Mouse (Mus musculus) heart, postnatal 0 days (tissue): ENCODE measurements around the gene Pdlim7.

Experiments used
- CTCF ChIP-seq: IDR thresholded peaks from 2 replicates; pipeline ENCODE4 v1.5.1; 2016; ENCODE audit warnings: antibody characterized with exemption, control low read depth, low read depth
- EP300 ChIP-seq: IDR thresholded peaks from 2 replicates; pipeline ENCODE4 v1.6.1; 2016; ENCODE audit warnings: antibody characterized with exemption, low read depth

DNA sequence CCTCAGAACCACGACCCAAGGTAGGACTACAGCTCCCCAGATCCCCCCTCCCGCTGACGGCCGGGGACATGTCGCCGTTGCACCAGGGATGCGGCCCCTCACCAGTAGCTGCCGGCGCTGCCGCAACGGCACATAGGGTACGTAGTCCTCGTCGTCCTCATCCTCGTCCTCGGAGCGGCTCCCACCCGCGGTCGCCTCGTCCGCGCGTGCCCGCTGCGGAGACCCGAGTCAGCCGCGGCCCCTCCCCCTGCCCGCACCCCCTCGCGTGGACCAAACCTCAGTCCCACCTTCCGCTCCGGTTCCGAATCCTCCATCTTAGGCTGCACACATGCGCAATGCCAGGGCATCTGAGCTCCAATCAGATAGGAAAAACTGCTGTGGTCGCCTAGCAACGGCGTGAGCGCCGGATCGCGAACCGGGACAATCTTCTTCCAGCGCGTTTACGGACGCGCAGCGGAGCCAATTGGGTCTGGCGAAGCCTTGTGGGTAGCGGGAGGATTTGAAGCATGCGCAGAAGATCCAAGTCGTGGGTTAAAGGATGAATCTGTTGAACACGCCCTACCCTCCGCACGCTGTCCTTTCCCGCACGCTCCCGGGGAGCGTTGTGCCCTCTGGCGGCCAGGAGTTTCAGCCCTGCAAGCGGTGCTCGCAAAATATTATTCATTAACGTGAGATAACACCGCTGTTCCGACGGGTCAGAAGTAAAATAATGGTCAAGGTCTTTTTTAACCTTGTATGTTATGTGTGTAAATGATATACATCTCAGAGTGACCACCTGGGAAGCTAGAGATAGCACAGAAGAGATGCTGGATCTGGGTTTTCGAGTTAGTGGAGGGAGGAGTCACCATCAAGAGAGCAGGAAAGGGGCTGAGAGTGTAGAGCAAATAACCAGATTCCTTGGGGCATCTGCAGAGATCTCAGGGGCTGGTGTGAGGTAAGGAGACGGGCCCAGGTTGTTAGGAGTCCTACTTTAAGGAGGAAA, 23.0 kb upstream of the Pdlim7 start, which contains the start of gene Ddx41:
- TF ChIP-seq CTCF (peak; percentile 86), EP300 (peak; percentile 72)
